Mouse (Mus musculus) adrenal gland, postnatal 14 days (tissue): ENCODE results near the gene Ttc14. TPM values are rescaled to one million over a fixed set of nuclear protein-coding genes. Genes with fewer than 3 reads are reported as not detected.

Experiments used
- DNase-seq: peaks from one replicate; pipeline ENCODE4 v3.0.0; 2021; ENCODE audit warnings: mixed read lengths
- long read RNA-seq, 2 experiments: library from polyadenylated mRNA; stranded (forward); transcript quantifications; one replicate each; pipeline ENCODE4 v2.0.0; 2021
- total RNA-seq: library from RNA; stranded (reverse); gene quantifications from 2 replicates; pipeline ENCODE4 v1.2.3, GENCODE M21; 2021

The Ttc14 gene
- 44.0 and 53.1 TPM in 2 replicates for total RNA-seq
- long read RNA-seq, experiment 1, full-length matches to known transcripts, result 24 of 45 reads
- long read RNA-seq, experiment 1, partial matches to known transcripts, result 2 of 45 reads
- long read RNA-seq, experiment 1, other reads (novel, unspliced or antisense), result 19 of 45 reads
- long read RNA-seq, experiment 2, full-length matches to known transcripts, result 22 of 35 reads
- long read RNA-seq, experiment 2, partial matches to known transcripts, result 0 of 35 reads
- long read RNA-seq, experiment 2, other reads (novel, unspliced or antisense), result 13 of 35 reads

GRCm38 (mm10) chr3:33799617-33800512, at the start of gene Ttc14:
Gene Ttc14, plus strand, starts transcription at chr3:33799832.
- DNase-seq, result peak; percentile 99

GRCm38 (mm10) chr3:33790975-33791374, 8.7 kb upstream of the Ttc14 start:
- DNase-seq, result no peak

- no peak for DNase-seq
Measured at GRCm38 (mm10) chr3:33800513-33800820, 835 bp downstream of the Ttc14 start.

- no peak for DNase-seq
Measured at GRCm38 (mm10) chr3:33807151-33807550, 7.5 kb downstream of the Ttc14 start.

- peak; percentile 56 for DNase-seq
Measured at GRCm38 (mm10) chr3:33824135-33824946, 24.7 kb downstream of the Ttc14 start.

- no peak for DNase-seq
Measured at GRCm38 (mm10) chr3:33832351-33832750, 32.7 kb downstream of the Ttc14 start.

GRCm38 (mm10) chr3:33836576-33836975, 36.9 kb downstream of the Ttc14 start:
- no peak for DNase-seq

GRCm38 (mm10) chr3:33838877-33839276, 39.2 kb downstream of the Ttc14 start:
- peak; percentile 17 for DNase-seq

GRCm38 (mm10) chr3:33843801-33844632, 44.4 kb downstream of the Ttc14 start, which contains the start of gene Ccdc39:
Gene Ccdc39, minus strand, starts transcription at chr3:33844310.
- DNase-seq, result peak; percentile 83

- DNase-seq, result no peak
Measured at GRCm38 (mm10) chr3:33846639-33847038, 47.0 kb downstream of the Ttc14 start.

GRCm38 (mm10) chr3:33850856-33851255, 51.2 kb downstream of the Ttc14 start:
- DNase-seq, result no peak

- DNase-seq, result no peak
Measured at GRCm38 (mm10) chr3:33853062-33853461, 53.4 kb downstream of the Ttc14 start.

- no peak for DNase-seq
Measured at GRCm38 (mm10) chr3:33858939-33859338, 59.3 kb downstream of the Ttc14 start.

GRCm38 (mm10) chr3:33864000-33864540, 64.4 kb downstream of the Ttc14 start:
- no peak for DNase-seq

Other genes starting within 250 kb of the Ttc14 start
- 0.85 and 1.4 TPM in 2 replicates for gene Ccdc39, start 44.5 kb downstream of the Ttc14 start, total RNA-seq
- gene Fxr1, start 220.1 kb downstream of the Ttc14 start, total RNA-seq, result 110 and 115 TPM in 2 replicates